Mouse (Mus musculus) spleen, postnatal 36 days (tissue): ENCODE measurements at regions not wholly inside any gene's neighbourhood (a gene's known extent, or its start where the extent isn't known, plus 50 kb on each side); places are given as distances from the start of the nearest gene placed in this dataset.

ENCODE experiments used
- DNase-seq, 2 experiments: peaks; one replicate each; pipeline ENCODE4 v3.0.0; 2022; ENCODE audit warnings: low spot score in 2 of 2, mixed read lengths in 1 of 2

GRCm38 (mm10) chr10:96371321-96371653, 234.9 kb downstream of the Gm5426 start:
- DNase-seq, result no peak

- DNase-seq, result no peak
Measured at GRCm38 (mm10) chr10:96372616-96373346, 236.4 kb downstream of the Gm5426 start.

GRCm38 (mm10) chr10:96373481-96373880, 237.1 kb downstream of the Gm5426 start:
- peak; percentile 83 to 84 for DNase-seq

- DNase-seq, result peak; percentile 86 to 87
Measured at GRCm38 (mm10) chr10:96374293-96375069, 238.1 kb downstream of the Gm5426 start.

- DNase-seq, result no peak
Measured at GRCm38 (mm10) chr10:96375070-96375447, 238.7 kb downstream of the Gm5426 start.

- peak; percentile 63 to 64 for DNase-seq
Measured at GRCm38 (mm10) chr10:96377549-96377948, 239.3 kb upstream of the Btg1 start.

- peak in 1 of 2 experiments; percentile 46 for DNase-seq
Measured at GRCm38 (mm10) chr10:96379016-96379771, 237.6 kb upstream of the Btg1 start.

GRCm38 (mm10) chr10:96381664-96382063, 235.1 kb upstream of the Btg1 start:
- no peak for DNase-seq

- DNase-seq, result peak; percentile 40 to 41
Measured at GRCm38 (mm10) chr10:96391748-96392147, 225.1 kb upstream of the Btg1 start.

- no peak for DNase-seq
Measured at GRCm38 (mm10) chr10:96392836-96393235, 224.0 kb upstream of the Btg1 start.

GRCm38 (mm10) chr10:96394210-96394609, 222.6 kb upstream of the Btg1 start:
- no peak for DNase-seq

- no peak for DNase-seq
Measured at GRCm38 (mm10) chr10:96395017-96395416, 221.8 kb upstream of the Btg1 start.

GRCm38 (mm10) chr10:96397931-96398561, 218.8 kb upstream of the Btg1 start:
- no peak for DNase-seq

GRCm38 (mm10) chr10:96398562-96399288, 218.1 kb upstream of the Btg1 start:
- DNase-seq, result peak; percentile 75

GRCm38 (mm10) chr10:96399636-96400400, 217.0 kb upstream of the Btg1 start:
- no peak for DNase-seq

- DNase-seq, result peak; percentile 55 to 63
Measured at GRCm38 (mm10) chr10:96400793-96401192, 216.0 kb upstream of the Btg1 start.

GRCm38 (mm10) chr10:96406306-96406705, 210.5 kb upstream of the Btg1 start:
- DNase-seq, result no peak

GRCm38 (mm10) chr10:96407846-96408245, 209.0 kb upstream of the Btg1 start:
- peak; percentile 53 to 56 for DNase-seq

- no peak for DNase-seq
Measured at GRCm38 (mm10) chr10:96408250-96408649, 208.6 kb upstream of the Btg1 start.

GRCm38 (mm10) chr10:96410028-96410427, 206.8 kb upstream of the Btg1 start:
- no peak for DNase-seq
